Mouse (Mus musculus) G1E (cell line): ENCODE measurements around the gene Iqce. TPM values are rescaled to one million over a fixed set of nuclear protein-coding genes. Genes with fewer than 3 reads are reported as not detected.

Experiments used
- ATAC-seq: 2 replicates; pipeline ENCODE4 v1.8.0; 2016; ENCODE audit warnings: mild to moderate bottlenecking; ENCODE audit not compliant: insufficient number of reproducible peaks, poor library complexity, low FRiP score, severe bottlenecking; ENCODE audit errors: extremely low read depth
- DNase-seq: peaks from one replicate; pipeline ENCODE4 v3.0.0; 2012; ENCODE audit warnings: low spot score
- H3K27me3 ChIP-seq: 2 replicates; pipeline ENCODE4 v1.6.1; 2012; ENCODE audit warnings: mild to moderate bottlenecking, low read length, inconsistent platforms; ENCODE audit not compliant: insufficient read depth
- H3K36me3 ChIP-seq: replicated peaks from 2 replicates; pipeline ENCODE3; 2012; ENCODE audit warnings: mild to moderate bottlenecking, inconsistent platforms
- H3K4me1 ChIP-seq: 2 replicates; pipeline ENCODE4 v1.6.1; 2012; ENCODE audit warnings: low read depth, low read length, inconsistent platforms, mixed read lengths; ENCODE audit not compliant: insufficient read depth
- H3K4me3 ChIP-seq: 2 replicates; pipeline ENCODE4 v1.5.1; 2012; ENCODE audit warnings: low read depth, mild to moderate bottlenecking, inconsistent platforms, low read length, moderate library complexity, mixed read lengths
- H3K9me3 ChIP-seq: replicated peaks from 2 replicates; pipeline ENCODE4 v1.6.1; 2012; ENCODE audit warnings: inconsistent platforms
- CTCF ChIP-seq: IDR thresholded peaks from 2 replicates; pipeline ENCODE4 v1.5.1; 2012; ENCODE audit warnings: low read depth, low read length, inconsistent platforms, mixed read lengths
- GATA1 ChIP-seq: IDR thresholded peaks from 2 replicates; pipeline ENCODE4 v1.6.1; 2012; ENCODE audit warnings: borderline replicate concordance, low read length, inconsistent platforms, mixed read lengths
- GATA2 ChIP-seq: IDR thresholded peaks from 2 replicates; pipeline ENCODE4 v1.6.1; 2012; ENCODE audit warnings: low read depth, low read length, inconsistent platforms, borderline replicate concordance
- POLR2AphosphoS5 ChIP-seq: IDR thresholded peaks from 2 replicates; pipeline ENCODE4 v1.6.1; 2012; ENCODE audit warnings: low read depth, low read length, inconsistent platforms; ENCODE audit not compliant: insufficient replicate concordance
- TAL1 ChIP-seq: conservative IDR thresholded peaks from 2 replicates; pipeline ENCODE4 v1.6.1; 2012; ENCODE audit warnings: low read depth, low read length, inconsistent platforms, mixed read lengths
- polyA plus RNA-seq: library from polyadenylated mRNA; stranded (reverse); fragments of >175 nt; gene quantifications from 2 replicates; pipeline ENCODE4 v1.2.3, GENCODE M21; 2012
- total RNA-seq, 2 experiments: library from RNA; stranded (forward) in 1 of 2; stranded (reverse) in 1 of 2; fragments of 200-1000 nt in 1 of 2; fragments of >200 nt in 1 of 2; fragmentation: Nextera tagmentation in 1 of 2; gene quantifications; 2 replicates each; pipeline ENCODE4 v1.2.3; 2014 to 2017

Iqce gene
- total and polyA plus RNA-seq, 3 experiments = 3.0 to 8.2 (median 6.3) TPM

GRCm38 (mm10) chr5:140619895-140620736, 82.1 kb downstream of the Iqce start:
- H3K9me3 ChIP-seq = no peaks in the 10 kb centered on the region
- TF ChIP-seq CTCF = no peak
- TF ChIP-seq GATA2 = no peak
- no peak for TF ChIP-seq GATA1
- no peak for TF ChIP-seq POLR2AphosphoS5
- TF ChIP-seq TAL1 = no peak
- H3K4me3 ChIP-seq = no peak overlapping the region
- peaks cover 36% of the 10 kb centered on the region for H3K4me1 ChIP-seq
- peaks cover 43% of the 10 kb centered on the region for H3K36me3 ChIP-seq
- ATAC-seq = no peak
- peaks cover 17% of the 10 kb centered on the region; the same call in 1 of the 2 replicates for H3K27me3 ChIP-seq
- DNase-seq = no peak

GRCm38 (mm10) chr5:140619151-140619771, 82.9 kb downstream of the Iqce start:
- Histone ChIP-seq H3K9me3 (no peaks in the 10 kb centered on the region), H3K4me3 (no peak overlapping the region), H3K27me3 (peaks cover 11% of the 10 kb centered on the region; the same call in 1 of the 2 replicates), H3K4me1 (peaks cover 44% of the 10 kb centered on the region), H3K36me3 (peaks cover 39% of the 10 kb centered on the region)
- ATAC-seq (no peak), DNase-seq (peak; percentile 59)
- TF ChIP-seq CTCF (peak; percentile 82), GATA2 (no peak)

GRCm38 (mm10) chr5:140617714-140618113, 84.5 kb downstream of the Iqce start:
- Histone ChIP-seq H3K27me3 (peaks cover 11% of the 10 kb centered on the region; the same call in 1 of the 2 replicates), H3K9me3 (no peaks in the 10 kb centered on the region), H3K4me1 (peaks cover 56% of the 10 kb centered on the region), H3K36me3 (peaks cover 39% of the 10 kb centered on the region), H3K4me3 (peak overlapping the region; percentile 24; the same call in 1 of the 2 replicates)
- no peak for TF ChIP-seq POLR2AphosphoS5
- TF ChIP-seq TAL1 = no peak
- ATAC-seq (peak; percentile 78), DNase-seq (peak; percentile 89)

- DNase-seq (no peak), ATAC-seq (no peak)
- Histone ChIP-seq H3K27me3 (peaks cover 11% of the 10 kb centered on the region; the same call in 1 of the 2 replicates), H3K4me3 (peak overlapping the region; percentile 54; the same call in 1 of the 2 replicates), H3K9me3 (no peaks in the 10 kb centered on the region), H3K36me3 (peaks cover 41% of the 10 kb centered on the region), H3K4me1 (peaks cover 67% of the 10 kb centered on the region)
- TF ChIP-seq GATA2 = no peak
- TF ChIP-seq POLR2AphosphoS5 = no peak
- TF ChIP-seq CTCF = no peak
- no peak for TF ChIP-seq GATA1
- no peak for TF ChIP-seq TAL1
These were observed 85.5 kb downstream of the Iqce start for GRCm38 (mm10) chr5:140616691-140617090.

GRCm38 (mm10) chr5:140616110-140616503, 86.1 kb downstream of the Iqce start:
- ATAC-seq = no peak
- Histone ChIP-seq H3K27me3 (peaks cover 11% of the 10 kb centered on the region; the same call in 1 of the 2 replicates), H3K4me1 (peaks cover 72% of the 10 kb centered on the region), H3K9me3 (no peaks in the 10 kb centered on the region), H3K36me3 (peaks cover 44% of the 10 kb centered on the region), H3K4me3 (peak overlapping the region; percentile 28; the same call in 1 of the 2 replicates)
- DNase-seq = no peak
- TF ChIP-seq TAL1 (no peak), POLR2AphosphoS5 (no peak), GATA2 (no peak), CTCF (no peak), GATA1 (no peak)

- Histone ChIP-seq H3K36me3 (peaks cover 44% of the 10 kb centered on the region), H3K27me3 (peaks cover 16% of the 10 kb centered on the region; the same call in 1 of the 2 replicates), H3K4me1 (peaks cover 78% of the 10 kb centered on the region), H3K4me3 (no peak overlapping the region; the same call in 1 of the 2 replicates), H3K9me3 (no peaks in the 10 kb centered on the region)
- TF ChIP-seq GATA2 (no peak), POLR2AphosphoS5 (no peak), GATA1 (no peak), TAL1 (no peak), CTCF (no peak)
- ATAC-seq (no peak), DNase-seq (no peak)
These were observed 86.7 kb downstream of the Iqce start for GRCm38 (mm10) chr5:140615321-140616109.
